Mouse (Mus musculus): ENCODE measurements around the gene Mettl15. TPM values are rescaled to one million over a fixed set of nuclear protein-coding genes. Genes with fewer than 3 reads are reported as not detected.

The Mettl15 gene
- polyA plus RNA-seq, 1 experiment from 2014 or later, result 9.7 TPM

GRCm38 (mm10) chr2:109153402-109154050 is 127.0 kb downstream of the Mettl15 start:
- H3K4me2 ChIP-seq (replicated peaks), result no peak overlapping the region
- no peak for ATAC-seq (ENCODE audit: low FRiP score, low read depth)
- WGBS, result 74% methylated on average over 6 of the region's 6 CpGs

GRCm38 (mm10) chr2:109147292-109147691 is 133.3 kb downstream of the Mettl15 start:
- H3K9me3 ChIP-seq, result no peaks in the 10 kb centered on the region

More at GRCm38 (mm10) chr2:109153402-109154050, 127.0 kb downstream of the Mettl15 start:
- Histone ChIP-seq H3K27me3 (no peaks in the 10 kb centered on the region), H3K36me3 (no peaks in the 10 kb centered on the region), H3K27ac (no peak overlapping the region), H3K4me1 (no peaks in the 10 kb centered on the region), H3K4me3 (no peak overlapping the region), H3K9ac (no peak overlapping the region), H3K9me3 (no peaks in the 10 kb centered on the region)

DNA sequence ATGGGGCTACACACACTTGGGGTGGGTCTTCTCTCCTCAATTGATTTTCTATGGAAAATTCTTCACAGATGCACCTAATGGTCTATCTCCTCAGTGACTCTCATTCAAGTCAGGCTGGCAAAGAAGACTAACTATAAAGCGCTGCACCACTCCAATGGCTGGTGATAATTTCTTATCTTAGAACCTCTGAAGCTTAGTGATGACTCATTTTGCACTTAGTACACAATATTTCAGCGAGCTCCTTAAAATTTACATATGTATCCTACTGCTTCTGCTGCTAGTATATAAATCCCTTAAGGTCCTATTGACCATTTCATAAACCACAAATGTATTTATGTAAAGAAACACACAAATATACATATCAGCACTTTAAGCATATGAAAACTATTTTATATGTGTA is 136.1 kb downstream of the Mettl15 start:
- H3K4me1 ChIP-seq, result no peaks in the 10 kb centered on the region

More at GRCm38 (mm10) chr2:109147292-109147691, 133.3 kb downstream of the Mettl15 start:
- Histone ChIP-seq H3K27ac (no peak overlapping the region), H3K9ac (no peak overlapping the region), H3K36me3 (no peaks in the 10 kb centered on the region), H3K4me2 (replicated peaks) (no peak overlapping the region), H3K4me1 (no peaks in the 10 kb centered on the region), H3K4me3 (no peak overlapping the region), H3K27me3 (no peaks in the 10 kb centered on the region)
- no peak for ATAC-seq (ENCODE audit: low FRiP score, low read depth)

DNA sequence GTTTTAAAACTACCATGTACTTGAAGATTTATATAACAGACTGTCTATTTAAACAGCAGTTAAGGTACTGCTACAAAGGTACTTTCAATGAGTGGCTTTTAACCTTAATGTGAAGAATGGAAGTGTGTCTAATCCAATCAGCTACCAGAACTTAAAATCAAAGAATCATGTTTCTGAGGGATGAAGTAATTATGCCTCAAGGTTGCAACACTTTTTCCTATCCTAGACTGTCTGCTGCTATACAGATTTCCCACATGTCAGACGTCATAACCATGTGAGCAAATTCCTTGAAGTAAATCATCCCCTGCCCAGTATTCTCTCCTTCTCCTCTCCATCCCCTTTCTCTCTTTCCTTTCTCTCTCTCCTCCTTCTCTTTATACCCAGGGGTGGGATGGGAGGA is 140.2 kb downstream of the Mettl15 start:
- H3K4me3 ChIP-seq, result no peak overlapping the region
- 67% methylated on average over 1 of the region's 1 CpGs for WGBS
- H3K36me3 ChIP-seq, result no peaks in the 10 kb centered on the region
- no peak overlapping the region for H3K27ac ChIP-seq
- no peak overlapping the region for H3K4me2 ChIP-seq (replicated peaks)
- no peak overlapping the region for H3K9ac ChIP-seq
- H3K4me1 ChIP-seq, result no peaks in the 10 kb centered on the region
- H3K9me3 ChIP-seq, result no peaks in the 10 kb centered on the region
- H3K27me3 ChIP-seq, result no peaks in the 10 kb centered on the region
- ATAC-seq (ENCODE audit: low FRiP score, low read depth), result no peak

More for the DNA sequence above, 136.1 kb downstream of the Mettl15 start:
- Histone ChIP-seq H3K9ac (no peak overlapping the region), H3K27me3 (no peaks in the 10 kb centered on the region), H3K4me2 (replicated peaks) (no peak overlapping the region), H3K27ac (no peak overlapping the region), H3K36me3 (no peaks in the 10 kb centered on the region), H3K4me3 (no peak overlapping the region), H3K9me3 (no peaks in the 10 kb centered on the region)
- WGBS, result 92% methylated on average over 2 of the region's 2 CpGs
- no peak for ATAC-seq (ENCODE audit: low FRiP score, low read depth)

- no peak overlapping the region for H3K4me2 ChIP-seq (replicated peaks)
- no peak for ATAC-seq (ENCODE audit: low FRiP score, low read depth)
- H3K9ac ChIP-seq, result no peak overlapping the region
- H3K4me1 ChIP-seq, result no peaks in the 10 kb centered on the region
- H3K9me3 ChIP-seq, result no peaks in the 10 kb centered on the region
- H3K4me3 ChIP-seq, result no peak overlapping the region
- no peaks in the 10 kb centered on the region for H3K27me3 ChIP-seq
- no peak overlapping the region for H3K27ac ChIP-seq
- no peaks in the 10 kb centered on the region for H3K36me3 ChIP-seq
- 76% methylated on average over 6 of the region's 6 CpGs for WGBS
Observed at GRCm38 (mm10) chr2:109137276-109137675, 143.3 kb downstream of the Mettl15 start.

GRCm38 (mm10) chr2:109130718-109131117 is 149.8 kb downstream of the Mettl15 start:
- no peaks in the 10 kb centered on the region for H3K4me1 ChIP-seq
- H3K9me3 ChIP-seq, result no peaks in the 10 kb centered on the region
- no peaks in the 10 kb centered on the region for H3K27me3 ChIP-seq
- no peaks in the 10 kb centered on the region for H3K36me3 ChIP-seq
- WGBS, result 70% methylated on average over 3 of the region's 3 CpGs
- H3K9ac ChIP-seq, result no peak overlapping the region
- no peak for ATAC-seq (ENCODE audit: low FRiP score, low read depth)
- no peak overlapping the region for H3K4me3 ChIP-seq
- no peak overlapping the region for H3K27ac ChIP-seq
- H3K4me2 ChIP-seq (replicated peaks), result no peak overlapping the region

DNA sequence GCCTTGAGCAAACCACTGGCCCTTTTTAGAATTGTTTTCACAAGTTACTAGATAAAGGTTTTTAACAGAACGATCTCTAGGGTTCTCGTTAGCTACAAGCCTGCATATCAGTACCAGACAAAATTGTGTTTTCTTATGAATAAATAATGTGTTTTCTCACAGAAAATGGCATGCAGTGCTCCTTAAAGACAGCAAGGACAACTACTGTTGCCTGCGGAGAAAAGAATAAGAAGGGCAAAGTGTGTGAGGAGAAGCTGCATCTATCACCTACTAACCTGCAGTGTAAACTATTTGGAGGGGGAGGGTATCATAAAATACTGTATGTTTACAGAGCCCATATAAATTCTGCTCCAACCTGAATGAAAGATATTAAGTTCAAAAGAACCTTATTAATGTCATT is 150.6 kb downstream of the Mettl15 start:
- no peaks in the 10 kb centered on the region for H3K27me3 ChIP-seq
- no peak overlapping the region for H3K27ac ChIP-seq
- WGBS, result 82% methylated on average over 3 of the region's 3 CpGs
- H3K4me1 ChIP-seq, result no peaks in the 10 kb centered on the region
- no peaks in the 10 kb centered on the region for H3K36me3 ChIP-seq
- no peak overlapping the region for H3K4me3 ChIP-seq
- H3K9ac ChIP-seq, result no peak overlapping the region
- no peak for ATAC-seq (ENCODE audit: low FRiP score, low read depth)
- H3K4me2 ChIP-seq (replicated peaks), result no peak overlapping the region
- no peaks in the 10 kb centered on the region for H3K9me3 ChIP-seq

DNA sequence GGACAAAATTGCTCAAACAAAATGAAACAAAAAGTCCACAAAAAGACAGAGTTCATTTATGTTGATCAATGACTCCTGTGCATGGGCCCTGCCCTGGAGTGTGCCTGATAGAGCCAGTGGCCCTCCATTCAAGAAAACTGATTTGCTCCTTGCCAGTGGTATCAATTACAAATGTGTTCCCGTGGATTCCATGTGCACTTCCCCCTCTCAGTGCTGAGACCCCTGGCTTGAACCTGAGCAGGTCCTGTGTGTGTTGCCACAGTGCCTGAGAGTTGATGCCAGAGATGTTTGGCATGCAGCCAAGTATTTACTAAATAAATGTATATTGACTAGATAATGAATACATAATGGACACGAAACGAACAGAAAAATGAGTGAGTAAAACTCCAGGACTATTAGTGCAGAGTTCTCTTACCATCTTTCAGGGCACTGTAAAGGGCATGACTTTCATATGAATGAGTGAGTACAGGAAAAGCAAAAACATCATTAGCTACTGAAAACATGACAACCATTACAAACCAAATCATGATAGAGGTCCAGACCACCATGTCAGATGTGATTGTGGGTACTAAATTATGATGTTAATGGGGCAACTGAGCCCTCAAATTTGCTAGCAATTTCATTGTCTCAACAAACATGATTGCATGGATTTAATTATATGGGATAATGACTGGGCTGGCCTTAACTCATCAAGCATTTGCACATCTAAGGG is 174.6 kb downstream of the Mettl15 start:
- Histone ChIP-seq H3K4me3 (no peak overlapping the region), H3K9me3 (no peaks in the 10 kb centered on the region), H3K27me3 (no peaks in the 10 kb centered on the region), H3K4me2 (replicated peaks) (no peak overlapping the region), H3K9ac (no peak overlapping the region), H3K36me3 (no peaks in the 10 kb centered on the region), H3K27ac (no peak overlapping the region), H3K4me1 (no peaks in the 10 kb centered on the region)
- 70% methylated on average over 3 of the region's 3 CpGs for WGBS
- ATAC-seq (ENCODE audit: low FRiP score, low read depth), result no peak

DNA sequence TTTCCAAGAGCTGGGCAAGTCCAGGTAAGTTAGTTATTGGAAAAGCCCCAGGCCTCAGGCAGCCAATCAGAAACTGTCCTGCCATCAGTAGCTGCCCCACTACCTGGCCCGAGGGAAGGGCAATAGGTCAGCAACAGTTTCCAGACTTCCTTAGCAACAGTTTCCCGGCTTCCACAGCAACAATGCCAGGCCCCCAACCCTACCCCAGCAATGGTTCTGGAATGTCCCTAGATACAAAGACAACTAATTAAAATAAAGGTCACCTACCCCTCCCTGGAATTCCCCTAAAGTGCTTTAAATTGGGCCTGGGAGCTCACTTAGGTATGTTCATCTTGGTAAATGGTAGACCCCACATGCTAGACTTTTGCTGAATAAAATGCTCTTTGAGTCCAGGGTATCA is 230.9 kb downstream of the Mettl15 start:
- Histone ChIP-seq H3K27me3 (no peaks in the 10 kb centered on the region), H3K27ac (no peak overlapping the region), H3K4me1 (no peaks in the 10 kb centered on the region), H3K4me3 (no peak overlapping the region), H3K4me2 (replicated peaks) (no peak overlapping the region), H3K9ac (no peak overlapping the region), H3K9me3 (no peaks in the 10 kb centered on the region), H3K36me3 (no peaks in the 10 kb centered on the region)
- no peak for ATAC-seq (ENCODE audit: low FRiP score, low read depth)
- WGBS, result 74% methylated on average over 2 of the region's 2 CpGs

Small RNA genes within 50 kb of the gene (microRNA-seq; reads per million reads assigned to microRNA genes)
- not detected for gene Gm24115

Other genes with a start within 250 kb of the Mettl15 start
- 20.9 and 22.6 TPM in 2 replicates for gene Kif18a, start within 50 bp of the Mettl15 start, polyA plus RNA-seq (2015; fragmentation: Nextera tagmentation; extraction: Ambion mirVana)